In the genomic region with DNA sequence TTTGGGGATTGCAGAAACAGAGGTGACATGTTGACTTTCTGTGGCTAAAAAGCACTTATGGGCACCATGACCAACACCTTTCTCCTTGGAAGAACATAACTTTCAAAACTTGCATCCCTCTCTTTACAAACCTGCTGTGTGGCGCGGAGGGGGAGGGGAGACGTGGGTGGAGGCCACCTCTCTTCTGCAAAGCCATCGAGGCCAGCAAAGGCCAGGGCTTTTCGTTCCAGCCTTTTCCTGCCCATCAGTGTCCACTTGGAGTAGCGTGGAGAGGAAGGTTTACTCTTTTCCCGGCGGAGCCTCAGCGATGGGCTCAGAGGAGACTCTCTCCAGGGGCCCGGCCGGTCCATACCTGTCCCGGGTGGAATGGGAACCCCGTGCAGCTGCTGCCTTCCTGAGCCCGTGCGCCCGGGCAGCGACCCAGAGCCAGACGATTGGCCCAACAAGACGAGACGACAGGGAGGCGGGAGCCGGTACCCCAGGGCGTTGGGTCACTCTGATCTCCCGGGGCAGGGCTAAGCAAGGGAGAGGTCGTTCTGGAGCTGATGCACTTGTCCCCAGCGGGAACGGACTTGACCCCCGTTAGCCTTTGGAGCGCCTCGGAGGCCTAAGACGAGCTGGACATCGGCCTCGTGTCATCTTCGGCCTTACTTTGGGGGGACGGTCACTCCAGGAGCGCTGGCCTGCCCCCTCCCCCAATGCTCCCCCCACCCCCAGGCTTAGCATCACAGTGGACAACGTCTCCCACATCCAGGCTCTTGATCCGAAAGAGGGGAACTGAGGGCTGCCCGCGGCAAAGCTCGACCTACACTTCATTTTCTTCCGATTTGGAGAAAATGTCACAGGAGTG, we compare ENCODE assay signal across 9 mouse cellular contexts.
A peak's percentile ranks its signal among the peaks of the same experiment; 100 is the strongest.
DNase-seq lines count a peak whose midpoint lies in the region; ATAC-seq lines count a peak whose summit lies in the region.
"Had no signal": no experiment of that assay in that cellular context is flagged by ENCODE, and none has a peak within 500 bp of the region (broad histone marks: within the 10 kb centered on the region; RNA-seq: fewer than 3 reads in every experiment).

No protein-coding gene starts in this region.

- H3K27me3 ChIP-seq in heart, embryonic 13.5 days (replicated peaks) = peaks cover 78% of the 10 kb centered on the region
- peaks cover 10% of the 10 kb centered on the region for H3K27me3 ChIP-seq in neural tube, embryonic 12.5 days (replicated peaks)

- peak; percentile 94 for DNase-seq in heart, adult 11 months
- no peak for DNase-seq in heart, adult 8-10 months (ENCODE audit: low spot score)
- DNase-seq in adrenal gland, postnatal 36 days = peak; percentile 10 to 31
- DNase-seq in kidney, postnatal 10 days = peak; percentile 70
- no peak for DNase-seq in spleen, adult 18-20 months
- no peak for DNase-seq in natural killer cell, adult 2 months (ENCODE audit: low spot score in 2 of 2)

- 2% methylated on average over 42 of the region's 42 CpGs for WGBS in heart, embryonic 13.5 days
- under 1% methylated on average over 42 of the region's 42 CpGs for WGBS in neural tube, embryonic 12.5 days

- H3K4me2 ChIP-seq in heart, embryonic 13.5 days = peak overlapping the region; percentile 94
- H3K4me2 ChIP-seq in neural tube, embryonic 12.5 days (replicated peaks) = peak overlapping the region; percentile 82

- H3K9ac ChIP-seq in heart, embryonic 13.5 days = peak overlapping the region; percentile 65
- peak overlapping the region; percentile 65 for H3K9ac ChIP-seq in neural tube, embryonic 12.5 days

- peaks cover 11% of the 10 kb centered on the region for H3K4me1 ChIP-seq in heart, embryonic 13.5 days
- peaks cover 14% of the 10 kb centered on the region for H3K4me1 ChIP-seq in neural tube, embryonic 12.5 days

- no peaks in the 10 kb centered on the region for H3K36me3 ChIP-seq in heart, embryonic 13.5 days
- no peaks in the 10 kb centered on the region for H3K36me3 ChIP-seq in neural tube, embryonic 12.5 days

- H3K27ac ChIP-seq in heart, embryonic 13.5 days (replicated peaks) = no peak overlapping the region
- H3K27ac ChIP-seq in neural tube, embryonic 12.5 days = peak overlapping the region; percentile 6; the same call in 1 of the 2 replicates

- no peaks in the 10 kb centered on the region for H3K9me3 ChIP-seq in heart, embryonic 13.5 days
- no peaks in the 10 kb centered on the region for H3K9me3 ChIP-seq in neural tube, embryonic 12.5 days

- ATAC-seq in heart, embryonic 13.5 days (ENCODE audit: extremely low read depth, insufficient number of reproducible peaks, low FRiP score, low TSS enrichment) = no peak
- peak; percentile 82 for ATAC-seq in neural tube, embryonic 12.5 days (ENCODE audit: low FRiP score, low read depth)
- ATAC-seq: Patski had no signal

- peak overlapping the region; percentile 54 for H3K4me3 ChIP-seq in heart, embryonic 13.5 days
- H3K4me3 ChIP-seq in neural tube, embryonic 12.5 days = peak overlapping the region; percentile 41

Comparison
In these comparisons a context has a peak if more than half of its experiments do, and no peak if none do; other contexts are left out.
1. DNase-seq: peak in heart, adult 11 months (single experiment), adrenal gland, postnatal 36 days (2 of 2) and kidney, postnatal 10 days (single experiment); none in heart, adult 8-10 months (single experiment), spleen, adult 18-20 months (0 of 2) and natural killer cell, adult 2 months (0 of 2).